In the genomic region with DNA sequence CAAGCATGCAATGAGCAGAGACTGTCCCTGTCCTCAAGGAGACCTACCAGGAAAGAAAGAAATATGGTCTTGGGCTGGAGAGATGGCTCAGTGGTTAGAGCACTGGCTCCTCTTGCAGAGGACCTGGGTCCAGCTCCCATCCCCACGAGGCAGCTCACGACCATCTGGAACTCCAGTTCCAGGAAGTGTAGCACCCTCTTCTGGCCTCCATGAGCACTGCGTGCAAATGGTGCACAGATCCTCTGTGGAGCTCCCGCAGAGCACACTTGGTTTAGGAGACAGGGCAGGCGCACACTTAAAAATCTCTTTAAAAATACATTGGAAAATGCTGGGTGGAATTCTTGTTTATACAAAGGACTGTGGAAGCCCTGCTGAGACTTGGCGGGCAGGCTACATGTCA, we compare ENCODE assay signal across 9 mouse cellular contexts. TPM values are rescaled to one million over a fixed set of nuclear protein-coding genes. Genes with fewer than 3 reads are reported as not detected.
A peak's percentile ranks its signal among the peaks of the same experiment; 100 is the strongest.
DNase-seq lines count a peak whose midpoint lies in the region; ATAC-seq and TF ChIP-seq lines count a peak whose summit lies in the region.
"Had no signal": no experiment of that assay in that cellular context is flagged by ENCODE, and none has a peak within 500 bp of the region (broad histone marks: within the 10 kb centered on the region; RNA-seq: fewer than 3 reads in every experiment).

No protein-coding gene starts in this region.

- H3K9ac ChIP-seq in forebrain, embryonic 14.5 days (ENCODE audit: low read length): no peak overlapping the region
- H3K9ac ChIP-seq in lung, embryonic 14.5 days: no peak overlapping the region

- no peak overlapping the region for H3K4me3 ChIP-seq in forebrain, embryonic 14.5 days (ENCODE audit: low read depth, low read length)
- no peak overlapping the region for H3K4me3 ChIP-seq in forebrain, embryonic 10.5 days
- H3K4me3 ChIP-seq in lung, embryonic 14.5 days (ENCODE audit: low read depth, low read length): no peak overlapping the region

- no peaks in the 10 kb centered on the region for H3K4me1 ChIP-seq in forebrain, embryonic 14.5 days (ENCODE audit: control insufficient read depth, insufficient read depth, low read length)
- no peaks in the 10 kb centered on the region for H3K4me1 ChIP-seq in forebrain, embryonic 10.5 days
- no peaks in the 10 kb centered on the region for H3K4me1 ChIP-seq in lung, embryonic 14.5 days (ENCODE audit: insufficient read depth)

- peak; percentile 54 for TF ChIP-seq CTCF in lung, embryonic 14.5 days (IDR thresholded peaks at IDR 0.05; ENCODE audit: low read depth)

- peak; percentile 5 for DNase-seq in forebrain, embryonic 14.5 days (ENCODE audit: low spot score)
- DNase-seq in forebrain, embryonic 10.5 days (ENCODE audit: extremely low spot score, low spot score): no peak
- DNase-seq in lung, embryonic 14.5 days: peak; percentile 37
- no peak for DNase-seq in lung, postnatal 36 days
- peak; percentile 28 for DNase-seq in NIH3T3 (ENCODE audit: low read depth)
- DNase-seq in c-Kit-positive CD71-positive TER-119-positive erythroid progenitor cells, embryonic 14.5 days (ENCODE audit: low spot score): no peak
- no peak for DNase-seq in adrenal gland, postnatal 4 days (ENCODE audit: low spot score in 2 of 2)

- no peak overlapping the region for H3K4me2 ChIP-seq in forebrain, embryonic 14.5 days (ENCODE audit: low read length)
- no peak overlapping the region for H3K4me2 ChIP-seq in lung, embryonic 14.5 days

- H3K9me3 ChIP-seq in forebrain, embryonic 14.5 days (replicated peaks; ENCODE audit: control insufficient read depth, low read length): no peaks in the 10 kb centered on the region
- H3K9me3 ChIP-seq in forebrain, embryonic 10.5 days: no peaks in the 10 kb centered on the region; the same call in 1 of the 2 replicates
- no peaks in the 10 kb centered on the region for H3K9me3 ChIP-seq in lung, embryonic 14.5 days (ENCODE audit: low read depth, low read length)

- 80% methylated on average over 6 of the region's 6 CpGs for WGBS in forebrain, embryonic 14.5 days
- 93% methylated on average over 6 of the region's 6 CpGs for WGBS in forebrain, embryonic 10.5 days
- 79% methylated on average over 6 of the region's 6 CpGs for WGBS in lung, embryonic 14.5 days

- H3K27ac ChIP-seq in forebrain, embryonic 14.5 days (ENCODE audit: low read depth, low read length): no peak overlapping the region
- H3K27ac ChIP-seq in forebrain, embryonic 10.5 days: no peak overlapping the region
- 0 out of 2 replicates have a peak overlapping the region, but pooled peaks have one; percentile 9 for H3K27ac ChIP-seq in lung, embryonic 14.5 days (ENCODE audit: low read depth)

- ATAC-seq in forebrain, embryonic 14.5 days: no peak
- no peak for ATAC-seq in lung, embryonic 14.5 days (ENCODE audit: insufficient read depth)
- 0 out of 2 replicates have a peak, but pooled peaks have one; percentile 28 for ATAC-seq in megakaryocyte-erythroid progenitor cell, adult 5-6 weeks (replicated peaks; ENCODE audit: low FRiP score, low TSS enrichment, poor library complexity, severe bottlenecking)
- ATAC-seq: inflammation-experienced regulatory T-cells, adult 6 months had no signal

- H3K27me3 ChIP-seq in forebrain, embryonic 14.5 days (replicated peaks; ENCODE audit: control insufficient read depth, insufficient read depth, low read length): no peaks in the 10 kb centered on the region
- H3K27me3 ChIP-seq in forebrain, embryonic 10.5 days (ENCODE audit: poor library complexity, severe bottlenecking): no peaks in the 10 kb centered on the region
- H3K27me3 ChIP-seq in lung, embryonic 14.5 days (ENCODE audit: insufficient read depth, low read length): no peaks in the 10 kb centered on the region

- peaks cover 71% of the 10 kb centered on the region for H3K36me3 ChIP-seq in forebrain, embryonic 14.5 days (ENCODE audit: control insufficient read depth, insufficient read depth, low read length)
- H3K36me3 ChIP-seq in forebrain, embryonic 10.5 days (replicated peaks): peaks cover 93% of the 10 kb centered on the region
- H3K36me3 ChIP-seq in lung, embryonic 14.5 days (ENCODE audit: insufficient read depth): peaks cover 68% of the 10 kb centered on the region

RNA-seq across cellular contexts. Expression of gene Slc46a3, which starts 17.1 kb away (rescaled TPM):
- polyA plus RNA-seq in forebrain, embryonic 14.5 days (2014; fragmentation: Nextera tagmentation; extraction: Ambion mirVana): 4.0 and 5.9 TPM in 2 replicates
- polyA plus RNA-seq in forebrain, embryonic 10.5 days (2016; fragmentation: Nextera tagmentation; extraction: Ambion mirVana): 3.3 and 3.9 TPM in 2 replicates
- 3.3 and 4.3 TPM in 2 replicates for polyA plus RNA-seq in lung, embryonic 14.5 days (2014; fragmentation: Nextera tagmentation; extraction: Ambion mirVana)
- total RNA-seq in megakaryocyte-erythroid progenitor cell, adult 5-6 weeks (2014; fragmentation: Nextera tagmentation): 23.9 and 24.2 TPM in 2 replicates
- 13.8 and 16.7 TPM in 2 replicates for total RNA-seq in megakaryocyte-erythroid progenitor cell, adult 5-6 weeks (2017)
- total RNA-seq in adrenal gland, postnatal 4 days (2021): 1 to 10 TPM; 7.7 to 8.0 TPM

RNA-seq across cellular contexts. Expression of gene Pomp, which starts 17.3 kb away (rescaled TPM):
- 513 and 580 TPM in 2 replicates for polyA plus RNA-seq in forebrain, embryonic 14.5 days (2014; fragmentation: Nextera tagmentation; extraction: Ambion mirVana)
- 522 and 529 TPM in 2 replicates for polyA plus RNA-seq in forebrain, embryonic 10.5 days (2016; fragmentation: Nextera tagmentation; extraction: Ambion mirVana)
- 506 and 511 TPM in 2 replicates for polyA plus RNA-seq in lung, embryonic 14.5 days (2014; fragmentation: Nextera tagmentation; extraction: Ambion mirVana)
- 142 and 148 TPM in 2 replicates for total RNA-seq in megakaryocyte-erythroid progenitor cell, adult 5-6 weeks (2014; fragmentation: Nextera tagmentation)
- total RNA-seq in megakaryocyte-erythroid progenitor cell, adult 5-6 weeks (2017): 204 and 300 TPM in 2 replicates
- 100 to 1,000 TPM; 147 to 177 TPM for total RNA-seq in adrenal gland, postnatal 4 days (2021)

Comparison
In these comparisons a context has a peak if more than half of its experiments do, and no peak if none do; other contexts are left out.
1. DNase-seq: peak in forebrain, embryonic 14.5 days (single experiment), lung, embryonic 14.5 days (single experiment) and NIH3T3 (single experiment); none in forebrain, embryonic 10.5 days (single experiment), lung, postnatal 36 days (single experiment), c-Kit-positive CD71-positive TER-119-positive erythroid progenitor cells, embryonic 14.5 days (single experiment) and adrenal gland, postnatal 4 days (0 of 2).